Mouse (Mus musculus) adrenal gland, postnatal 4 days (tissue): Measurements from ENCODE around the gene Zfp119a. TPM values are rescaled to one million over a fixed set of nuclear protein-coding genes. Genes with fewer than 3 reads are reported as not detected.
"Not testable (repeated sequence)": the region's sequence is repeated elsewhere in the genome, so short reads cannot be mapped to it uniquely, and the experiment has no call there.

ENCODE experiments used
- DNase-seq, 2 experiments: peaks; one replicate each; pipeline ENCODE4 v3.0.0; 2021 to 2022; ENCODE audit warnings: low spot score in 2 of 2, mixed read lengths in 2 of 2
- long read RNA-seq, 2 experiments: library from polyadenylated mRNA; stranded (forward); transcript quantifications; one replicate each; pipeline ENCODE4 v2.0.0; 2021
- total RNA-seq, 2 experiments: library from RNA; stranded (reverse); gene quantifications; 2 replicates each; pipeline ENCODE4 v1.2.3; 2021

The Zfp119a gene
- 10 to 100 TPM; 11.7 to 13.1 TPM for total RNA-seq
- long read RNA-seq, experiment 1, partial matches to known transcripts = 0 of 4 reads
- long read RNA-seq, experiment 1, other reads (novel, unspliced or antisense) = 1 of 4 reads
- long read RNA-seq, experiment 2, partial matches to known transcripts = 0 of 6 reads
- long read RNA-seq, experiment 2, other reads (novel, unspliced or antisense) = 4 of 6 reads

- peak; percentile 38 to 52 for DNase-seq
Measured at GRCm38 (mm10) chr17:55878636-55879369, at the start of gene Zfp119a. Gene Zfp119a (minus strand): TSS chr17:55878930.

GRCm38 (mm10) chr17:55906669-55907068 is 27.9 kb upstream of the Zfp119a start:
- DNase-seq = no peak

DNA sequence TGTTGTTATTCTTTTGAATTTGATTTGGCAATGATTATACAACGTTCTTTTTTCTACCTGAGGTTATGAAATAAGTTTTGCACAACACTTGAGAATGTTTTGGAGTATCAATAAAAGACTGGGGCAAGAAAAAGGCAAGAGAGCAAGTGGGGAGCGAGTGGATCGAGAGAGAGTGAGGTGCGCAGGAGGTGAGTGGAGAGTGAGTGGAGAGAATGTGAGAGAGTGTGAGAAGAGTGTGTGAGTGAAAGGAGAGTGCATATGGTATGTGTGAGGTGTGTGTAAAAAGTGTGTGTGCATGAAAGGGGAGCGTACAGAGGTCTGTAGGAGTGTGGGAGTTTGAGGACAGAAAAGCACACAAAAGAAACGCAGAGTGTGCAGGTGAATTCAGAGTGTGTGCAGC is 25.4 kb upstream of the Zfp119a start:
- DNase-seq = no peak

- no peak for DNase-seq
Measured at GRCm38 (mm10) chr17:55903687-55904086, 25.0 kb upstream of the Zfp119a start.

DNA sequence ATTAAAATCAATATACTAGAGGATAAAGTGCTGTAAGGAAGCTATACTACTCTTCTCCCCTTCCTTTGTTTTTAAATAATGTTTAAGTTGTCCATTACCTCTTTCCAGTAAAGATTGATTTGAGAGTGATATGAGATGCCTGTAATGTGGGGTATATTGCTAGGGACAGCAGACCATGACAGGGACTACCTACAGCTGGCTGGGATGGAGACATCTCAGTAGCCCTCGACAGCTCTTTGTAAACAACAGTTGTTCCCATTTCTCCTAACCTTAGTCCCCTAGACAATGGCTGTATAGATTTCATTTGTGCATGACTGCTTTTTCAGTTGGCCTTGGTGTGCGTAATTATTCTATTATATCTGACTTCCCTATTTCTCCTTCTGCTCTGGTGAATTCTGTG is 24.4 kb upstream of the Zfp119a start:
- DNase-seq = no peak

GRCm38 (mm10) chr17:55892406-55892955 is 13.8 kb upstream of the Zfp119a start:
- DNase-seq = not testable (repeated sequence)

- DNase-seq = no peak
Measured at GRCm38 (mm10) chr17:55884912-55885311, 6.2 kb upstream of the Zfp119a start.

DNA sequence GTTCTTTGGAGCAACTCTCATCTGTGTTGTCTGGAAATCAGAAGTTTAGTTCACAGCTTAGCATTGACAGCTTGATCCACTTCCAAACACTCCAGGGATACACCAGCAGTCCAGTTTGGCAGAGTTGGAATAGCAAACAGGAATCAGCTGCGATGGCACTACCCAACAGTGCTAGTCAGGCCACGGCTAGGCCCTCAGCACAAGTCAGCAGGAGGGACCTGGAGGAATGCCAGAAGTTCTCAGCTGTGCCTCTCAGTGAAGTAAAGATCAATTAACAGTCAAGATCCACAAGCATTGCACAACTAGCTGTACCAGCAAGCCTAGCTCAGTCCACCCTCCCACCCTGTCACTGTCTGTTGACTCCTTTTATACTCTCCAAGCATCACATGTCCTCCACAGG is 4.9 kb upstream of the Zfp119a start:
- DNase-seq = no peak

GRCm38 (mm10) chr17:55878282-55878635 is 471 bp downstream of the Zfp119a start:
- not testable (repeated sequence) for DNase-seq

- no peak for DNase-seq
Measured at GRCm38 (mm10) chr17:55877184-55877583, 1.5 kb downstream of the Zfp119a start.

DNA sequence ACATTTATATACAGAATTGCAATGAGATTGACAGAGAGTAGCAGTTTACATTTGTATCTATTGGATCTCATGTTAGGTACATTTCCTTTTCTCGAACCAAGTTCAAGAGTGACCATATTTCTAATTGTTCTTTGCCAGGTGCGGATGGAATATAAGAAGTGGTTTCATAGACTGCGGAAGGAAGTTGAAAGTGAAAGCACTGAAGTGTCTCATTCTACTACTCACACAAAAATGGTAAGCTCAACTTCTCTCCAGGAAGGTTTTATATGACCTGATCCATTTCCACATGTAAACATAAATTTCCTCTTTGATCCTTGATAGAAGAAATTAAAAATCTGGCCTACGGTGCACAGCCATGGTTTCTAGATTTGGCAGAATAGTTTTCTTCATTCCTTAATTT is 35.7 kb downstream of the Zfp119a start:
- no peak for DNase-seq

DNA sequence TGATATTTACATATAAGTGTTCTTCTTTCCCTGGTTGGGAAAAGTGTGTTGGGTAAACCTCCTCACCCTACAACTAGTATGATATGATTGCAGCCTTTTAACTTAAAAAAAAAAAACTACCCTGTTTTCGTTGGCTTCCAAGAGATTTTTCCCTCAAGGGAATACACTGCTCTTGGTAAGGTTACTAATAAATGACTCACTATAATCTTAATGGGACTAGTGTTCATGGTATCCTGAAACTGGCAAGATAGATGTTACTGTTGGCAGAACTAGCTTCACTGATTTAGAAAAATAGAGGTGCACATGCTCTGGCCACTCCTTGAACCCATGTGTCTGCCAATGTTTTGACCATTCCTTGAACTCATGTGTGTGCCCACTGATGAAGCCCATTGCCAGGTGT is 57.2 kb downstream of the Zfp119a start:
- no peak for DNase-seq

- DNase-seq = no peak
Measured at GRCm38 (mm10) chr17:55816853-55817252, 61.9 kb downstream of the Zfp119a start.

Other genes with a start within 250 kb of the Zfp119a start
- 10 to 100 TPM; 12.7 to 14.0 TPM for gene Pot1b, start 166.3 kb downstream of the Zfp119a start, total RNA-seq
- gene Adgre4, start 128.9 kb downstream of the Zfp119a start, total RNA-seq = 1 to 10 TPM; 1.4 TPM
- gene Zfp959, start 13.2 kb upstream of the Zfp119a start, total RNA-seq = 10 to 100 TPM; 10.1 to 11.3 TPM
- 1 to 10 TPM; 7.2 to 8.0 TPM for gene Zfp119b, start 70.6 kb upstream of the Zfp119a start, total RNA-seq
- gene Ebi3, start 73.7 kb upstream of the Zfp119a start, total RNA-seq = 1 to 10 TPM; 2.1 to 3.0 TPM
- gene Yju2, start 80.2 kb upstream of the Zfp119a start, total RNA-seq = 10 to 100 TPM; 22.7 to 26.9 TPM
- 10 to 100 TPM in 1 of 2 experiments, 1 to 10 TPM in 1; 7.3 to 16.9 TPM for gene Shd, start 91.5 kb upstream of the Zfp119a start, total RNA-seq
- gene Fsd1, start 107.6 kb upstream of the Zfp119a start, total RNA-seq = 1 to 10 TPM; 4.1 to 9.2 TPM
- gene Stap2, start 126.7 kb upstream of the Zfp119a start, total RNA-seq = 1 to 10 TPM; 9.3 to 9.4 TPM
- gene Mpnd, start 126.8 kb upstream of the Zfp119a start, total RNA-seq = 10 to 100 TPM; 91.6 to 91.9 TPM
- gene Sh3gl1, start 157.7 kb upstream of the Zfp119a start, total RNA-seq = 10 to 100 TPM; 66.3 to 67.4 TPM
- 10 to 100 TPM; 15.6 to 16.2 TPM for gene Chaf1a, start 161.5 kb upstream of the Zfp119a start, total RNA-seq
- gene Ubxn6, start 196.1 kb upstream of the Zfp119a start, total RNA-seq = 10 to 100 TPM; 74.6 to 76.8 TPM
- 10 to 100 TPM; 73.1 to 85.1 TPM for gene Hdgfl2, start 200.7 kb upstream of the Zfp119a start, total RNA-seq
- 10 to 100 TPM; 29.9 to 37.0 TPM for gene Plin4, start 230.9 kb upstream of the Zfp119a start, total RNA-seq
- 10 to 100 TPM; 23.1 to 30.6 TPM for gene Plin5, start 238.7 kb upstream of the Zfp119a start, total RNA-seq
- gene Lrg1, start 243.1 kb upstream of the Zfp119a start, total RNA-seq = 10 to 100 TPM in 1 of 2 experiments, 1 to 10 TPM in 1; 5.5 to 10.1 TPM